Mouse (Mus musculus) urinary bladder, postnatal 36 days (tissue): Measurements from ENCODE around the gene Gm8113.
"Not testable (repeated sequence)": the region's sequence is repeated elsewhere in the genome, so short reads cannot be mapped to it uniquely, and the experiment has no call there.

Experiments
- DNase-seq, 2 experiments: peaks; one replicate each; pipeline ENCODE4 v3.0.0; 2022; ENCODE audit warnings: low spot score in 2 of 2, mixed read lengths in 1 of 2

Gene Gm8113

GRCm38 (mm10) chr14:43924688-43925403, at the start of gene Gm8113:
Gm8113 (plus strand) TSS chr14:43925390.
- peak in 1 of 2 experiments; percentile 30 for DNase-seq

- not testable (repeated sequence) for DNase-seq
These were observed 49.8 kb upstream of the Gm8113 start, which contains the start of gene Ear1 for GRCm38 (mm10) chr14:43875417-43875816. Ear1 (minus strand) TSS chr14:43875517.

- DNase-seq = not testable (repeated sequence)
These were observed 47.4 kb upstream of the Gm8113 start for GRCm38 (mm10) chr14:43877789-43878188.

- DNase-seq = not testable (repeated sequence)
These were observed 45.1 kb upstream of the Gm8113 start for GRCm38 (mm10) chr14:43879966-43880545.

- DNase-seq = not testable (repeated sequence)
These were observed 39.0 kb upstream of the Gm8113 start for GRCm38 (mm10) chr14:43886235-43886634.

GRCm38 (mm10) chr14:43891288-43891687, 33.9 kb upstream of the Gm8113 start:
- DNase-seq = not testable (repeated sequence)

GRCm38 (mm10) chr14:43895357-43895756, 29.8 kb upstream of the Gm8113 start:
- not testable (repeated sequence) for DNase-seq

GRCm38 (mm10) chr14:43898577-43898976, 26.6 kb upstream of the Gm8113 start:
- peak in 1 of 2 experiments; percentile 27 for DNase-seq

- not testable (repeated sequence) for DNase-seq
These were observed 7.0 kb upstream of the Gm8113 start for GRCm38 (mm10) chr14:43918214-43918613.

- DNase-seq = not testable (repeated sequence)
These were observed 1.7 kb upstream of the Gm8113 start, which contains the start of gene Ear10 for GRCm38 (mm10) chr14:43923459-43923858. Ear10 (minus strand) TSS chr14:43923559.

GRCm38 (mm10) chr14:43925404-43925950, 287 bp downstream of the Gm8113 start:
- not testable (repeated sequence) for DNase-seq

GRCm38 (mm10) chr14:43932991-43933390, 7.8 kb downstream of the Gm8113 start:
- peak; percentile 5 to 6 for DNase-seq

GRCm38 (mm10) chr14:43933399-43933798, 8.2 kb downstream of the Gm8113 start:
- DNase-seq = not testable (repeated sequence)

GRCm38 (mm10) chr14:43953382-43953781, 28.2 kb downstream of the Gm8113 start:
- DNase-seq = not testable (repeated sequence)

GRCm38 (mm10) chr14:43955074-43955473, 29.9 kb downstream of the Gm8113 start:
- not testable (repeated sequence) for DNase-seq

- DNase-seq = not testable (repeated sequence)
These were observed 31.6 kb downstream of the Gm8113 start, which contains the start of gene Ang5 for GRCm38 (mm10) chr14:43956769-43957168. Ang5 (plus strand) TSS chr14:43957069.
